14 mouse cellular contexts compared by ENCODE assay signal in the genomic region with DNA sequence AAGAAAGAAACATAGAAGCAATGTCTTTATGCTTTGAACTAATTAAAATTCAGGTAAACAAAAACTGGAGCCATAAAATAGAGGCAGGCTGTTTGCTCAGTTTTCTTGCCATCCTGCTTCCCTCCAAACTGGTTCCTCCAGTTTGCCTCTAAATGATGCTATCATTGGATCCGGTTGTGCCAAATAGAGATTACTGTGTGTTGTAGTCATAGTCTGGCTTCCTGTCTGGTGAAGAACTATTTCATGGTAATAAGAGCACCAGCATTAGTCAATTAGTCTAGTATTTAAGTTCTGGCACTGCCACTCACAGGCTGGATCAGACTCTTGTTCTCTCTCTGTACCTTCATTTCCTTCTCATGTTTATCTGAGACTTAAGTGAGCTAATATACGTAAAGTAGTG.
DNase-seq lines count a peak whose midpoint lies in the region; TF ChIP-seq lines count a peak whose summit lies in the region.
"Had no signal": no experiment of that assay in that cellular context is flagged by ENCODE, and none has a peak within 500 bp of the region (broad histone marks: within the 10 kb centered on the region; RNA-seq: fewer than 3 reads in every experiment).

No protein-coding gene starts in this region.

- no peak for TF ChIP-seq CTCF in embryonic fibroblast, embryonic 13.5 days (IDR thresholded peaks at IDR 0.05; ENCODE audit: borderline replicate concordance, insufficient read depth, low read length)

- H3K4me1 ChIP-seq in embryonic fibroblast, embryonic 13.5 days (ENCODE audit: control insufficient read depth, insufficient read depth, low read length): 0 out of 2 replicates have a peak, but pooled peaks cover 5% of the 10 kb centered on the region
- H3K4me1 ChIP-seq: embryonic facial prominence, embryonic 15.5 days; hindbrain, embryonic 12.5 days; limb, embryonic 12.5 days; liver, embryonic 15.5 days; midbrain, embryonic 13.5 days had no signal

- TF ChIP-seq POLR2A in embryonic fibroblast, embryonic 13.5 days (IDR thresholded peaks at IDR 0.05; ENCODE audit: low read depth, low read length): no peak

- H3K27ac ChIP-seq in embryonic fibroblast, embryonic 13.5 days (ENCODE audit: insufficient read depth, low read length): peak overlapping the region; percentile 92
- H3K27ac ChIP-seq: embryonic facial prominence, embryonic 15.5 days; hindbrain, embryonic 12.5 days; limb, embryonic 12.5 days; liver, embryonic 15.5 days; midbrain, embryonic 13.5 days had no signal

- H3K4me3 ChIP-seq in embryonic fibroblast, embryonic 13.5 days (ENCODE audit: insufficient read depth, low read length): no peak overlapping the region
- H3K4me3 ChIP-seq: embryonic facial prominence, embryonic 15.5 days; hindbrain, embryonic 12.5 days; limb, embryonic 12.5 days; liver, embryonic 15.5 days; midbrain, embryonic 13.5 days had no signal

- peak; percentile 23 for DNase-seq in heart, adult 8-10 months (ENCODE audit: low spot score)
- DNase-seq in heart, adult 11 months: no peak
- peak; percentile 74 for DNase-seq in 3T3-L1 (ENCODE audit: low read depth, low spot score)
- DNase-seq in CD4-positive helper T cell, adult 2 months (ENCODE audit: low read depth, low spot score): peak; percentile 10
- no peak for DNase-seq in thymus, postnatal 36 days
- no peak for DNase-seq in B cell, adult 2 months
- DNase-seq: kidney, adult 8-10 months; right cerebral cortex, postnatal 25 days had no signal

Comparison
In these comparisons a context has a peak if more than half of its experiments do, and no peak if none do; other contexts are left out.
1. DNase-seq: peak in heart, adult 8-10 months (single experiment), 3T3-L1 (single experiment) and CD4-positive helper T cell, adult 2 months (single experiment); none in heart, adult 11 months (single experiment), thymus, postnatal 36 days (0 of 2) and B cell, adult 2 months (0 of 2).